Mouse (Mus musculus): Measurements from ENCODE around the gene Adam23. TPM values are rescaled to one million over a fixed set of nuclear protein-coding genes. Genes with fewer than 3 reads are reported as not detected.

Adam23 gene
- polyA plus RNA-seq, 1 experiment from 2014 or later, result 1.9 TPM

- no peak overlapping the region for H3K4me2 ChIP-seq (ENCODE audit: low read length)
- H3K4me3 ChIP-seq (ENCODE audit: control insufficient read depth in 1 of 2, insufficient read depth in 1 of 2, low read depth in 1 of 2, low read length in 2 of 2), result no peak overlapping the region
- WGBS, result 57% methylated on average over 5 of the region's 5 CpGs
- peaks cover 0 to 7% of the 10 kb centered on the region in 2 experiments; a peak in 1 of 4 replicates for H3K4me1 ChIP-seq (ENCODE audit: control insufficient read depth in 2 of 2, insufficient read depth in 2 of 2, low read length in 2 of 2)
- H3K27me3 ChIP-seq (ENCODE audit: control insufficient read depth, insufficient read depth, low read length), result no peaks in the 10 kb centered on the region
- H3K36me3 ChIP-seq (ENCODE audit: control insufficient read depth, insufficient read depth, low read length), result no peaks in the 10 kb centered on the region
- no peak overlapping the region for H3K27ac ChIP-seq (replicated peaks in 1 of 2; ENCODE audit: control insufficient read depth in 1 of 2, insufficient read depth in 1 of 2, low read depth in 2 of 2, low read length in 2 of 2)
- no peaks in the 10 kb centered on the region for H3K9me3 ChIP-seq (ENCODE audit: control insufficient read depth, low read length)
- H3K9ac ChIP-seq (ENCODE audit: low read length), result no peak overlapping the region
- ATAC-seq (ENCODE audit: insufficient number of reproducible peaks, insufficient read depth, low FRiP score, low read depth), result no peak
Observed at GRCm38 (mm10) chr1:63478946-63479345, 33.3 kb downstream of the Adam23 start.

DNA sequence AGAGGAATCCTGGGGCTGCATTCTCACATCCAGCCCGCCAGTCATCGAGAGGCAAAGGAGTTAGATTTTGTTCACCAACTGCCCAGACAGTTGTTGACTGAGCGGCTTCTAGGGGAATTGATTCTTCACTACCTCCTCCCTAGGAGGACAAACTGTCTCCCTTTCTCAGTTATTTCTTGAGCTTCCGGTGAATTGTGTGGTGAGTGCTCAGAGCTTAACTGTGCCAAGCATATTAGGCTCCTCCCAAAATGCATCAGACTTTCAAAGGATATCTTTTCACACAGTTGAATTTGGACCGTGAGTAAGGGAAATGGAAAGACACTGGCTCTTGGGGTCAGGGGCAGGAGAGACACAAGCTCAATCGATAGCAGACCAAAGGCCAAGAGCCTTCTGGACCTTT is 39.0 kb downstream of the Adam23 start:
- no peaks in the 10 kb centered on the region for H3K27me3 ChIP-seq (ENCODE audit: control insufficient read depth, insufficient read depth, low read length)
- H3K4me3 ChIP-seq (ENCODE audit: control insufficient read depth in 1 of 2, insufficient read depth in 1 of 2, low read depth in 1 of 2, low read length in 2 of 2), result no peak overlapping the region
- H3K4me2 ChIP-seq (ENCODE audit: low read length), result no peak overlapping the region
- H3K27ac ChIP-seq (replicated peaks in 1 of 2; ENCODE audit: control insufficient read depth in 1 of 2, insufficient read depth in 1 of 2, low read depth in 2 of 2, low read length in 2 of 2), result no peak overlapping the region
- no peaks in the 10 kb centered on the region for H3K36me3 ChIP-seq (ENCODE audit: control insufficient read depth, insufficient read depth, low read length)
- no peaks in the 10 kb centered on the region for H3K9me3 ChIP-seq (ENCODE audit: control insufficient read depth, low read length)
- ATAC-seq (ENCODE audit: insufficient number of reproducible peaks, insufficient read depth, low FRiP score, low read depth), result no peak
- H3K9ac ChIP-seq (ENCODE audit: low read length), result no peak overlapping the region
- WGBS, result 91% methylated on average over 6 of the region's 6 CpGs
- H3K4me1 ChIP-seq (ENCODE audit: control insufficient read depth in 2 of 2, insufficient read depth in 2 of 2, low read length in 2 of 2), result no peaks in the 10 kb centered on the region

- no peaks in the 10 kb centered on the region for H3K36me3 ChIP-seq (ENCODE audit: control insufficient read depth, insufficient read depth, low read length)
- H3K4me2 ChIP-seq (ENCODE audit: low read length), result no peak overlapping the region
- no peak overlapping the region for H3K27ac ChIP-seq (replicated peaks in 1 of 2; ENCODE audit: control insufficient read depth in 1 of 2, insufficient read depth in 1 of 2, low read depth in 2 of 2, low read length in 2 of 2)
- WGBS, result 82% methylated on average over 2 of the region's 2 CpGs
- H3K9ac ChIP-seq (ENCODE audit: low read length), result no peak overlapping the region
- H3K27me3 ChIP-seq (ENCODE audit: control insufficient read depth, insufficient read depth, low read length), result no peaks in the 10 kb centered on the region
- no peaks in the 10 kb centered on the region for H3K9me3 ChIP-seq (ENCODE audit: control insufficient read depth, low read length)
- no peak for ATAC-seq (ENCODE audit: insufficient number of reproducible peaks, insufficient read depth, low FRiP score, low read depth)
- no peak overlapping the region for H3K4me3 ChIP-seq (ENCODE audit: control insufficient read depth in 1 of 2, insufficient read depth in 1 of 2, low read depth in 1 of 2, low read length in 2 of 2)
- no peaks in the 10 kb centered on the region for H3K4me1 ChIP-seq (ENCODE audit: control insufficient read depth in 2 of 2, insufficient read depth in 2 of 2, low read length in 2 of 2)
Observed at GRCm38 (mm10) chr1:63486646-63487045, 41.0 kb downstream of the Adam23 start.

GRCm38 (mm10) chr1:63491001-63491400 is 45.3 kb downstream of the Adam23 start:
- Histone ChIP-seq H3K27ac (replicated peaks in 1 of 2; ENCODE audit: control insufficient read depth in 1 of 2, insufficient read depth in 1 of 2, low read depth in 2 of 2, low read length in 2 of 2) (no peak overlapping the region), H3K9ac (ENCODE audit: low read length) (no peak overlapping the region), H3K4me2 (ENCODE audit: low read length) (no peak overlapping the region), H3K9me3 (ENCODE audit: control insufficient read depth, low read length) (no peaks in the 10 kb centered on the region), H3K36me3 (ENCODE audit: control insufficient read depth, insufficient read depth, low read length) (no peaks in the 10 kb centered on the region), H3K4me3 (ENCODE audit: control insufficient read depth in 1 of 2, insufficient read depth in 1 of 2, low read depth in 1 of 2, low read length in 2 of 2) (no peak overlapping the region), H3K27me3 (ENCODE audit: control insufficient read depth, insufficient read depth, low read length) (no peaks in the 10 kb centered on the region), H3K4me1 (ENCODE audit: control insufficient read depth in 2 of 2, insufficient read depth in 2 of 2, low read length in 2 of 2) (peaks cover 2% of the 10 kb centered on the region in 2 experiments; a peak in 2 of 4 replicates)
- 47% methylated on average over 1 of the region's 1 CpGs for WGBS
- no peak for ATAC-seq (ENCODE audit: insufficient number of reproducible peaks, insufficient read depth, low FRiP score, low read depth)

GRCm38 (mm10) chr1:63493325-63493724 is 47.6 kb downstream of the Adam23 start:
- 54% methylated on average over 5 of the region's 5 CpGs for WGBS
- Histone ChIP-seq H3K4me3 (ENCODE audit: control insufficient read depth in 1 of 2, insufficient read depth in 1 of 2, low read depth in 1 of 2, low read length in 2 of 2) (no peak overlapping the region), H3K4me1 (ENCODE audit: control insufficient read depth in 2 of 2, insufficient read depth in 2 of 2, low read length in 2 of 2) (peaks cover 2% of the 10 kb centered on the region in 2 experiments; a peak in 2 of 4 replicates), H3K27ac (replicated peaks in 1 of 2; ENCODE audit: control insufficient read depth in 1 of 2, insufficient read depth in 1 of 2, low read depth in 2 of 2, low read length in 2 of 2) (no peak overlapping the region), H3K9ac (ENCODE audit: low read length) (no peak overlapping the region), H3K27me3 (ENCODE audit: control insufficient read depth, insufficient read depth, low read length) (no peaks in the 10 kb centered on the region), H3K36me3 (ENCODE audit: control insufficient read depth, insufficient read depth, low read length) (no peaks in the 10 kb centered on the region), H3K9me3 (ENCODE audit: control insufficient read depth, low read length) (no peaks in the 10 kb centered on the region), H3K4me2 (ENCODE audit: low read length) (no peak overlapping the region)
- no peak for ATAC-seq (ENCODE audit: insufficient number of reproducible peaks, insufficient read depth, low FRiP score, low read depth)

DNA sequence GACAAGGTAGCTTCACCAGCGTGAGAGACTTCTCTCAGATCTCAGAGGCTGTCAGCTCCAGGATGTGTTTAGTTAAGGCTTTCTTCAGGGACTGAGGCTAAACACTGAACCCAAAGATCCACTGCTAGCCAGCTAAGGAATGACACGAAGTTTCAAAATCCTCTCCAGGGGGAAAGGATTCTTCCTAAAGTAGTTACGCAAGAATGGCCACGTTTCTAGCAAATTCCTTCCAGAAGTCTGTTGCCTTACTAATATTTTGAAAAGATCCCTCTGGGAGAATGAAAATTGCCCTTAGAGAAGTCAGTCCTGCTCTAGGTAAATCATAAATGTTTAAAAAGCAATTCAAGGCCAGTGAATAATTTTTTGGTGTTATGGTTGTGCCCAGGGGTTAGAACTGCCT is 61.7 kb downstream of the Adam23 start:
- H3K4me3 ChIP-seq (ENCODE audit: control insufficient read depth in 1 of 2, insufficient read depth in 1 of 2, low read depth in 1 of 2, low read length in 2 of 2), result no peak overlapping the region
- ATAC-seq (ENCODE audit: insufficient number of reproducible peaks, insufficient read depth, low FRiP score, low read depth), result no peak
- H3K9me3 ChIP-seq (ENCODE audit: control insufficient read depth, low read length), result no peaks in the 10 kb centered on the region
- H3K27ac ChIP-seq (replicated peaks in 1 of 2; ENCODE audit: control insufficient read depth in 1 of 2, insufficient read depth in 1 of 2, low read depth in 2 of 2, low read length in 2 of 2), result no peak overlapping the region
- H3K4me2 ChIP-seq (ENCODE audit: low read length), result no peak overlapping the region
- WGBS, result 64% methylated on average over 4 of the region's 4 CpGs
- no peaks in the 10 kb centered on the region for H3K27me3 ChIP-seq (ENCODE audit: control insufficient read depth, insufficient read depth, low read length)
- no peaks in the 10 kb centered on the region for H3K36me3 ChIP-seq (ENCODE audit: control insufficient read depth, insufficient read depth, low read length)
- no peaks in the 10 kb centered on the region for H3K4me1 ChIP-seq (ENCODE audit: control insufficient read depth in 2 of 2, insufficient read depth in 2 of 2, low read length in 2 of 2)
- H3K9ac ChIP-seq (ENCODE audit: low read length), result no peak overlapping the region

DNA sequence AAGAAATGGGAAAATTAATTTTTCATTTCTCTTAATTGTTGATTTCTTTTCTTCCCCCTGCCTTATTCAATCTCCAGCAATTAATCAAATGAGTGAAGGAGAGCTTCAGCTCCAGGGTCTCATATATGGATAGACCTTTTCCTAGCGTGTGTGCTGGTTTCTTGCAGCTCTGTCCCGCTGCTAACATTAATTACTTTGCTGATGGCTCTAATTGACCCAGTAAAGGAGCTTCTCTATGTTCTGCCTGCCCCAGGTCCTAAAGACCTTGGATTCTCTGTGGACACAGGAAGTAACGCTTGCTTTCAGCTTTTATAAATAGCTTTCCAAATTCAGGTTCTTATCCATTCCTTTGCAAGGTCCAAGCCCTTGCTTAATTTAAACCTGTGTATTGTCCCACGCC is 63.1 kb downstream of the Adam23 start:
- H3K36me3 ChIP-seq (ENCODE audit: control insufficient read depth, insufficient read depth, low read length), result no peaks in the 10 kb centered on the region
- ATAC-seq (ENCODE audit: insufficient number of reproducible peaks, insufficient read depth, low FRiP score, low read depth), result no peak
- no peak overlapping the region for H3K27ac ChIP-seq (replicated peaks in 1 of 2; ENCODE audit: control insufficient read depth in 1 of 2, insufficient read depth in 1 of 2, low read depth in 2 of 2, low read length in 2 of 2)
- no peak overlapping the region for H3K4me2 ChIP-seq (ENCODE audit: low read length)
- H3K27me3 ChIP-seq (ENCODE audit: control insufficient read depth, insufficient read depth, low read length), result no peaks in the 10 kb centered on the region
- 52% methylated on average over 4 of the region's 4 CpGs for WGBS
- H3K4me3 ChIP-seq (ENCODE audit: control insufficient read depth in 1 of 2, insufficient read depth in 1 of 2, low read depth in 1 of 2, low read length in 2 of 2), result no peak overlapping the region
- H3K4me1 ChIP-seq (ENCODE audit: control insufficient read depth in 2 of 2, insufficient read depth in 2 of 2, low read length in 2 of 2), result no peaks in the 10 kb centered on the region
- no peaks in the 10 kb centered on the region for H3K9me3 ChIP-seq (ENCODE audit: control insufficient read depth, low read length)
- H3K9ac ChIP-seq (ENCODE audit: low read length), result no peak overlapping the region

GRCm38 (mm10) chr1:63511416-63511815 is 65.7 kb downstream of the Adam23 start:
- no peaks in the 10 kb centered on the region for H3K9me3 ChIP-seq (ENCODE audit: control insufficient read depth, low read length)
- H3K4me2 ChIP-seq (ENCODE audit: low read length), result no peak overlapping the region
- WGBS, result 76% methylated on average over 3 of the region's 3 CpGs
- H3K4me3 ChIP-seq (ENCODE audit: control insufficient read depth in 1 of 2, insufficient read depth in 1 of 2, low read depth in 1 of 2, low read length in 2 of 2), result no peak overlapping the region
- no peaks in the 10 kb centered on the region for H3K4me1 ChIP-seq (ENCODE audit: control insufficient read depth in 2 of 2, insufficient read depth in 2 of 2, low read length in 2 of 2)
- no peak for ATAC-seq (ENCODE audit: insufficient number of reproducible peaks, insufficient read depth, low FRiP score, low read depth)
- H3K27ac ChIP-seq (replicated peaks in 1 of 2; ENCODE audit: control insufficient read depth in 1 of 2, insufficient read depth in 1 of 2, low read depth in 2 of 2, low read length in 2 of 2), result no peak overlapping the region
- H3K36me3 ChIP-seq (ENCODE audit: control insufficient read depth, insufficient read depth, low read length), result no peaks in the 10 kb centered on the region
- no peak overlapping the region for H3K9ac ChIP-seq (ENCODE audit: low read length)
- no peaks in the 10 kb centered on the region for H3K27me3 ChIP-seq (ENCODE audit: control insufficient read depth, insufficient read depth, low read length)
